Mouse (Mus musculus) megakaryocyte-erythroid progenitor cell, adult 5-6 weeks (primary cell): ENCODE data around the gene Med20. TPM values are rescaled to one million over a fixed set of nuclear protein-coding genes. Genes with fewer than 3 reads are reported as not detected.

Experiments used
- ATAC-seq: replicated peaks from 2 replicates; pipeline ENCODE4 v1.8.0; 2016; ENCODE audit warnings: mild to moderate bottlenecking, inconsistent platforms; ENCODE audit not compliant: severe bottlenecking, poor library complexity, low FRiP score, low TSS enrichment
- total RNA-seq, 2 experiments: library from RNA; stranded (forward) in 1 of 2; stranded (reverse) in 1 of 2; fragments of 200-1000, 215-1000 nt in 1 of 2; fragments of >200 nt in 1 of 2; fragmentation: Nextera tagmentation in 1 of 2; gene quantifications; 2 replicates each; pipeline ENCODE4 v1.2.3; 2014 to 2017

Gene Med20
- total RNA-seq, 2 experiments from 2014 or later, result 31.7 to 40.4 TPM

DNA sequence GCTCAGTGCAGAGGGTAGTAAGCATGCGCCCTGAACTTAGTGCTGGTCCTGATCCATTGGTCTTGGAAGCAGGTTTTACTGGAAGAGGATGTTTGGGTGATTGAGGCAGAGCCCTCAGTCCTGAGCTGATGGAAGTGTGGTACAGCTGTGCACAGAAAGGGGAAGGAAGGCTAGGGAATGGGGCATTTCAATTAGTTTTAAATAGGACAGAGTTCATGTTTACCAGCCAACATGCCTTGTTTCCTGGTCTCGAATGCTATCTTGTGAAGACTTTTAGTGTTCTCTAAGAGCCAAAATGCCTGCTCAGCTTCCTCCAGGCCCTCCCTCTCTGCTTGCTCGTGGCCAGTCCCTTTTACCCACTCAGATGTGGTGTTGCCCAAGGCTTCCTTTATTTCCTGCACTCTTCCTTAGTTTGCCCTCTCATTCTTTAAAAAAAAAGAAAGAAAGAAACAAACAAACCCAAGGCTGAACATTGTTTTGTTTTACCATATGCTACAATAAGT, 47.4 kb downstream of the Med20 start:
- ATAC-seq, result no peak

DNA sequence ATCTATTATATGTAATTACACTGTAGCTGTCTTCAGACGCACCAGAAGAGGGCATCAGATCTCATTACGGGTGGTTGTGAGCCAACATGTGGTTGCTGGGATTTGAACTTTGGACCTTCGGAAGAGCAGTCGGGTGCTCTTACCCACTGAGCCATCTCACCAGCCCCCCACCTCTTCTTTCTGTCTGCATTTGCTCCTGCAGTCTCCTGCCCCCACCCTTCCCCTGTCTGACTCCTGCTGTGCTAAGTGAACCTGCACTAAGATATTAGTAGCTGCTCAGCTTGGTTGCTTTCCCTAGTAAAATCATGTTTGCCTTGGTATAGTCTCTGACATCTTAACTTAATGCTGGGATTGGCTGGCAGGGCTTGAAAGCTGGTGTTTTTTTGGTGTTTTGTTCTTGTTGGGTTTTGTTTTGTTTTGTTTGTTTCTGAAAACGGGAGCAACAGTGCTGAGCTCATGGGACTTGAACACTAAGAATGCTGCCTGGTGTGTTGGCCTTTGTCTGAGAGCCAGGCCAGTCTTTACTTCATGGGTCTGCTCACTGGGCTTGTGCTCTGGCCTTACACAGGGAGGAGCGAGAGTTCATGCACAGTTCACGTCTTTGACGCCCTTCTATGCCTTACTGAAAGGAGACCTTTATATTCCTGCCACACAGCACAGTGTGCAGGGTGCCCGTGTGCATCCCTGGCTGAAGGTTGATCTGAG, 51.8 kb downstream of the Med20 start:
- no peak for ATAC-seq

DNA sequence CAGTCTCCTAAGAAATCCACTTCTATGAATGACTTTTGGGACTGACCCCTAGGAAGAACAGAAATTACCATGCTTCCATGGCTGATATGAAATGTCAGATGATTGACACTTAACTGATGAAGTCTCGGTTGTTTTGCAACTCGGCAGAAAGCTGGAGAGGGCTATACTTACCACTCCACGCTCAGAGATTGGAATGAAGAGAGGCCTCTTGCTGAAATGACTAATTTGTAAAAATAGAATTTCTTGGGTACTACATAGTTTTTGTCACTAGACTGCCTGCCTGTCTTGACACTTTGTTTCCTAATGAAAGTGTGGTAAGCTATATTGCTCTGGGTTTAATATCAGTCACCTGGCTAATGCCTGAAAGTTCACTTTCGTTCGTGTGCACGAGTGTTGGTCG, 53.1 kb downstream of the Med20 start:
- ATAC-seq, result no peak

DNA sequence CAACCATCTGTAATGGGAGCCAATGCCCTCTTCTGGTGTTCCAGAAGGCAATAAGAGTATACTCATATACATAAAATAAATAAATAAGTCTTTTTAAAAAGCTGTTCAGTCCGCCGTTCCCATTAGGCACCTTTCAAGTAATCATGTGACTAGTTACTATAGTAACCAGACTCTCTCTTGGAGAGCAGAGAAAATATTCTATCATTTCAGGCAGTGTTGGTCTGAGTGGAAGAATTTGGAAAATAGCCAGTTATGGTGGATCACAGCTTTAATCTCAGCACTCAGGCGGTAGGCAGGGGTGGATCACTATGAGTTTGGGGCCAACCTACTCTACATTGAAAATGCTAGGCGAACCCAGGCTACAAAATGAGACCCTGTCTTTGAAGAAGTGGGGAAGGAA, 57.8 kb downstream of the Med20 start:
- no peak for ATAC-seq

DNA sequence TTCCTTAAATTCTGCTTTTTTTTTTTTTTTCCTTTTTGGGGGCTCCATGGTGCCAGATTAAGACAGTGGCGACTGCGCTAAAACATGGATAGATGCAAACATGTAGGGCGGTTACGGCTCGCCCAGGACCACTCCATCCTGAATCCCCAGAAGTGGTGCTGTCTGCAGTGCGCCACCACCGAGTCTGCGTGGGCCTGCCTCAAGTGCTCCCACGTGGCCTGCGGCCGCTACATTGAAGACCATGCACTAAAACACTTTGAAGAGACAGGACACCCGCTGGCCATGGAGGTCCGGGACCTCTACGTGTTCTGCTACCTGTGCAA, 60.6 kb downstream of the Med20 start:
- ATAC-seq, result no peak

DNA sequence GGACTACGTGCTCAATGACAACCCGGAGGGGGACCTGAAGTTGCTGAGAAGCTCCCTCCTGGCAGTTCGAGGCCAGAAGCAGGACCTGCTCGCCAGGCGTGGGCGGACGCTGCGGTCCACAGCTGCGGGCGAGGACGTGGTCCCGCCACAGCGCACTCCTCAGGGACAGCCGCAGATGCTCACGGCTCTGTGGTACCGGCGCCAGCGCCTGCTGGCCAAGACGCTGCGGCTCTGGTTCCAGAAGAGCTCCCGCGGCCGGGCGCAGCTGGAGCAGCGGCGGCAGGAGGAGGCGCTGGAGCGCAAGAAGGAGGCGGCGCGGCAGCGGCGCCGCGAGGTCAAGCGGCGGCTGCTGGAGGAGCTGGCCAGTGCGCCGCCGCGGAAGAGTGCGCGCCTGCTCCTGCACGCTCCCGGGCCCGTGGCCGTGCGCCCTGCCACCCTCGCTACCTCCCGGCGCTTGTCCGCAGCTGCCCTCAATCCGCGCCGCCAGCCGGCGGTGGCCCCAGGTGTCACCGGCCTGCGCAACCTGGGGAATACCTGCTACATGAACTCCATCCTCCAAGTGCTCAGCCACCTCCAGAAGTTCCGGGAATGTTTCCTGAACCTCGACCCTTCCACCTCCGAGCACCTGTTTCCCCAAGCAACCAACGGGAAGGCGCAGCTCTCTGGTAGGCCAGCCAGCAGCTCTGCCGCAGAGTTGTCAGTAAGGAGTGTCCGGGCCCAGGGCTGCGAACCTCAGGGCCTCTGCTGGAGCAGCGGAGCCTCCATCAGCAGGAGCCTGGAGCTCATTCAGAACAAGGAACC, 61.1 kb downstream of the Med20 start:
- 0 out of 2 replicates have a peak, but pooled peaks have one; percentile 31 for ATAC-seq

Other genes with a start within 250 kb of the Med20 start
- gene Mrps10, start 242.7 kb upstream of the Med20 start, total RNA-seq (2014; fragmentation: Nextera tagmentation), result 62.0 and 75.8 TPM in 2 replicates
- gene Mrps10, start 242.7 kb upstream of the Med20 start, total RNA-seq (2017), result 61.6 and 90.5 TPM in 2 replicates
- 0.54 and 2.8 TPM in 2 replicates for gene Guca1b, start 226.2 kb upstream of the Med20 start, total RNA-seq (2014; fragmentation: Nextera tagmentation)
- 0.15 and 3.8 TPM in 2 replicates for gene Guca1b, start 226.2 kb upstream of the Med20 start, total RNA-seq (2017)
- not detected in 2 replicates for gene Guca1a, start 211.0 kb upstream of the Med20 start, total RNA-seq (2014; fragmentation: Nextera tagmentation)
- gene Guca1a, start 211.0 kb upstream of the Med20 start, total RNA-seq (2017), result not detected in 2 replicates
- 0.67 and 1.1 TPM in 2 replicates for gene AI661453, start 175.0 kb upstream of the Med20 start, total RNA-seq (2014; fragmentation: Nextera tagmentation)
- 0.04 TPM in 1 of 2 replicates, not detected in the other for gene AI661453, start 175.0 kb upstream of the Med20 start, total RNA-seq (2017)
- not detected in 2 replicates for gene 1700001C19Rik, start 174.2 kb upstream of the Med20 start, total RNA-seq (2014; fragmentation: Nextera tagmentation)
- gene 1700001C19Rik, start 174.2 kb upstream of the Med20 start, total RNA-seq (2017), result not detected in 2 replicates
- gene Taf8, start 109.3 kb upstream of the Med20 start, total RNA-seq (2014; fragmentation: Nextera tagmentation), result 30.6 and 34.8 TPM in 2 replicates
- 30.5 and 45.8 TPM in 2 replicates for gene Taf8, start 109.3 kb upstream of the Med20 start, total RNA-seq (2017)
- 157 and 169 TPM in 2 replicates for gene Ccnd3, start 106.5 kb upstream of the Med20 start, total RNA-seq (2014; fragmentation: Nextera tagmentation)
- 31.3 and 51.3 TPM in 2 replicates for gene Ccnd3, start 106.5 kb upstream of the Med20 start, total RNA-seq (2017)
- gene Bysl, start 90 bp upstream of the Med20 start, total RNA-seq (2014; fragmentation: Nextera tagmentation), result 34.0 and 34.7 TPM in 2 replicates
- 21.9 and 24.9 TPM in 2 replicates for gene Bysl, start 90 bp upstream of the Med20 start, total RNA-seq (2017)
- 7.8 and 8.0 TPM in 2 replicates for gene Gm20517, start within 50 bp of the Med20 start, total RNA-seq (2014; fragmentation: Nextera tagmentation)
- 2.2 and 6.2 TPM in 2 replicates for gene Gm20517, start within 50 bp of the Med20 start, total RNA-seq (2017)
- gene Usp49, start 19.1 kb downstream of the Med20 start, total RNA-seq (2014; fragmentation: Nextera tagmentation), result 13.9 and 21.0 TPM in 2 replicates
- gene Usp49, start 19.1 kb downstream of the Med20 start, total RNA-seq (2017), result 7.8 and 13.2 TPM in 2 replicates
- 440 and 480 TPM in 2 replicates for gene Tomm6, start 76.8 kb downstream of the Med20 start, total RNA-seq (2014; fragmentation: Nextera tagmentation)
- gene Tomm6, start 76.8 kb downstream of the Med20 start, total RNA-seq (2017), result 66.0 and 74.2 TPM in 2 replicates
- gene Frs3, start 77.4 kb downstream of the Med20 start, total RNA-seq (2014; fragmentation: Nextera tagmentation), result 0.26 and 1.7 TPM in 2 replicates
- gene Frs3, start 77.4 kb downstream of the Med20 start, total RNA-seq (2017), result 0.53 TPM in 1 of 2 replicates, not detected in the other
- gene Gm21981, start 82.9 kb downstream of the Med20 start, total RNA-seq (2014; fragmentation: Nextera tagmentation), result 1.4 TPM in 1 of 2 replicates, not detected in the other
- gene Gm21981, start 82.9 kb downstream of the Med20 start, total RNA-seq (2017), result not detected in 2 replicates
- not detected in 2 replicates for gene Prickle4, start 83.2 kb downstream of the Med20 start, total RNA-seq (2014; fragmentation: Nextera tagmentation)
- 2.3 TPM in 1 of 2 replicates, not detected in the other for gene Prickle4, start 83.2 kb downstream of the Med20 start, total RNA-seq (2017)
- not detected in 2 replicates for gene Pgc, start 115.3 kb downstream of the Med20 start, total RNA-seq (2014; fragmentation: Nextera tagmentation)
- not detected in 2 replicates for gene Pgc, start 115.3 kb downstream of the Med20 start, total RNA-seq (2017)
- gene Tfeb, start 125.4 kb downstream of the Med20 start, total RNA-seq (2014; fragmentation: Nextera tagmentation), result 3.8 and 4.2 TPM in 2 replicates
- gene Tfeb, start 125.4 kb downstream of the Med20 start, total RNA-seq (2017), result 3.0 and 8.3 TPM in 2 replicates
- gene Mdfi, start 223.1 kb downstream of the Med20 start, total RNA-seq (2014; fragmentation: Nextera tagmentation), result 1.3 TPM in 1 of 2 replicates, not detected in the other
- 1.8 TPM in 1 of 2 replicates, not detected in the other for gene Mdfi, start 223.1 kb downstream of the Med20 start, total RNA-seq (2017)